Mouse (Mus musculus) lung, adult 2 months (tissue): ENCODE results near the gene Epdr1. TPM values are rescaled to one million over a fixed set of nuclear protein-coding genes. Genes with fewer than 3 reads are reported as not detected.

Experiments used
- DNase-seq: peaks from one replicate; pipeline ENCODE4 v3.0.0; 2022
- H3K4me1 ChIP-seq: fragments of 200-500 bp; 2 replicates; pipeline ENCODE4 v1.6.1; 2011; ENCODE audit warnings: low read length; ENCODE audit not compliant: control insufficient read depth, insufficient read depth
- H3K4me3 ChIP-seq: fragments of 200-500 bp; replicated peaks from 2 replicates; pipeline ENCODE3; 2011; ENCODE audit warnings: low read depth, mild to moderate bottlenecking, control low read depth, low read length; ENCODE audit errors: extremely low read depth
- CTCF ChIP-seq: fragments of 200-500 bp; IDR thresholded peaks from 2 replicates; pipeline ENCODE4 v1.5.1; 2011; ENCODE audit warnings: mild to moderate bottlenecking, low read length, control low read depth; ENCODE audit not compliant: insufficient read depth
- POLR2A ChIP-seq: fragments of 200-500 bp; IDR thresholded peaks from 2 replicates; pipeline ENCODE4 v1.6.1; 2011; ENCODE audit warnings: low read depth, mild to moderate bottlenecking, control low read depth, low read length, borderline replicate concordance; ENCODE audit errors: extremely low read depth
- WGBS: fragments of 180-500 bp; shearing (Covaris S2); methylation state at CpG from one replicate; pipeline ENCODE4 v1.1.7; 2018; 5-methylcytosine and 5-hydroxymethylcytosine counted together
- polyA plus RNA-seq: library from polyadenylated mRNA; depleted of rRNA; stranded (reverse); fragments of >200 nt; gene quantifications from 2 replicates; pipeline ENCODE4 v1.2.3, GENCODE M21; 2012; rRNA removed

The Epdr1 gene
- 19.6 and 21.6 TPM in 2 replicates for polyA plus RNA-seq

- peak; percentile 53; the same call in 1 of the 2 replicates for TF ChIP-seq CTCF
- TF ChIP-seq POLR2A = no peak
- Histone ChIP-seq H3K4me1 (peaks cover 4% of the 10 kb centered on the region), H3K4me3 (peak within 1 kb of the TSS; percentile 71)
- peak; percentile 29 for DNase-seq
- under 1% methylated on average over 46 of the region's 46 CpGs for WGBS
Measured at GRCm38 (mm10) chr13:19619216-19619927, at the start of gene Epdr1. Gene Epdr1, minus strand, starts transcription at chr13:19619927.

GRCm38 (mm10) chr13:19668355-19669140, 48.8 kb upstream of the Epdr1 start:
- Histone ChIP-seq H3K4me1 (no peaks in the 10 kb centered on the region), H3K4me3 (no peak overlapping the region)
- TF ChIP-seq POLR2A (no peak), CTCF (no peak)
- DNase-seq = no peak
- 81% methylated on average over 4 of the region's 4 CpGs for WGBS

DNA sequence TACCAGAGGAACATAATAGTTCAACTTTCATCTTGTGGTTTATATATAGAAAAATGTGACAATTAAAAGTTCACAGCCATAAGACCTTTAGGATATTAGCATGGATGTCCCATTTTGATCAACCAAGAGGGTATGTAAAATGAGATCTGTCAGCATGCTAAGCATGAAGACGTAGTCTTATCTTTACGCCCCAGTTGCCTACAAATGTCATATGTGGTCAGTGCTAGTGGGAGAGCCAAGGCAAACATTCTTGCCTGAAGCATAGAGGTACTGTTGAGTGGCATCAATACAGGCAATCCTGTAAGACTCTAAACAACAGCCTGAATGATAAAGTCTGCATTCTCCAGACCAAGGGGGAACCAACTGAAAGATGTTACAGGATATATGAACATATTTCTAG, 32.7 kb upstream of the Epdr1 start:
- no peak for DNase-seq
- TF ChIP-seq CTCF (no peak), POLR2A (no peak)
- Histone ChIP-seq H3K4me3 (no peak overlapping the region), H3K4me1 (no peaks in the 10 kb centered on the region)
- 87% methylated on average over 2 of the region's 2 CpGs for WGBS

DNA sequence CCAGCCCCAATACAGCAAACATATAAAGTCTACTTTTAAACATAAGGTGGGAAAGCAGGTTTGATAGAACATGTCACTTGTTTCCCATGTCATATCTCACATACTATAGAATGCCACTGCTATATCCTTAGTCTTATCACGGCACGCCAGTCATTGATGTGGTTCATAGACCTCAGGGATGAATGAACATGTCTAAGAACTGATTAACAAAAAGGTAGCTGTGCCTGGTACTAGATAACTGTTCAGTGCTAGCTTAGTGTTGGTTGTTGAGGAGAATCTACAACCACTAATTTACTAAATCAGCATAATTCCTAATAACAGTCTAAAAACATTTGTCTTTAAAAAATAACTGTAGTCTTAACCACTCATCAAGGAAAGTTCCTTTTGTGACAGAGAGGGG, 30.1 kb upstream of the Epdr1 start:
- DNase-seq = no peak
- WGBS = 93% methylated on average over 2 of the region's 2 CpGs
- Histone ChIP-seq H3K4me1 (no peaks in the 10 kb centered on the region), H3K4me3 (no peak overlapping the region)
- TF ChIP-seq CTCF (no peak), POLR2A (no peak)

- WGBS = 71% methylated on average over 2 of the region's 2 CpGs
- TF ChIP-seq POLR2A = no peak
- TF ChIP-seq CTCF = no peak
- DNase-seq = no peak
- Histone ChIP-seq H3K4me1 (no peaks in the 10 kb centered on the region), H3K4me3 (no peak overlapping the region)
Measured at GRCm38 (mm10) chr13:19644225-19644624, 24.5 kb upstream of the Epdr1 start.

GRCm38 (mm10) chr13:19643519-19643918, 23.8 kb upstream of the Epdr1 start:
- WGBS = 47% methylated on average over 1 of the region's 1 CpGs
- DNase-seq = no peak
- TF ChIP-seq POLR2A = no peak
- no peak for TF ChIP-seq CTCF

DNA sequence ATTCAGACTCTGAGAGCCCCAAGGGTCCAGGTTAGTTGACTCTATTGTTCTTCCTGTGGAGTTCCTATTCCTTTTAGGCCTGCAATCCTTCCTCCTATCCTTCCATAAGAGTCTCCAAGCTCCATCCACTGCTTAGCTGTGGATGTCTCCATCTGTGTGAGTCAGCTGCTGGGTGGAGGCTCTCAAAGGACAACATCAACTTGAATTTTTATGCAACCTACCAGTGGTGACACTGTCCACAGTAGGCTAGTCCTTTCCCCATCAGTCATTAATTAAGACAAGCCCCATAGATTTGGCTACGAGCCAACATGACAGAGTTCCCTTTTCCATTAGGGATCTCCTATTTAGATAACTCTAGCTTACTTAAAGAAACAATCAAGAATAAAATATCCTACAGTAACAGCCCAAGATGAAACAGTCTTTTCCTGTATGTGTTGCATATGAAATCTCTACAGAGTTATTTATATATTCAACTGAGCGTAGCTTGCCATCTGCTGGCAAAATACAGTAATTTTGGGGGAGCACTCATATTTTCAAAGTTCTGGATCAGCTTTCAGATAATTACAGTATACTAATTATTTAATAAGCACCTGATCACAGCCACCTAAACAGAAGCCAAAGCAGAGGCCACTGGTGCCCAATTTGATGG, 20.6 kb upstream of the Epdr1 start:
- TF ChIP-seq POLR2A (no peak), CTCF (no peak)
- WGBS = 49% methylated on average over 2 of the region's 2 CpGs
- H3K4me1 ChIP-seq = no peaks in the 10 kb centered on the region
- no peak overlapping the region for H3K4me3 ChIP-seq
- no peak for DNase-seq

More at GRCm38 (mm10) chr13:19643519-19643918, 23.8 kb upstream of the Epdr1 start:
- H3K4me1 ChIP-seq = no peaks in the 10 kb centered on the region
- H3K4me3 ChIP-seq = no peak overlapping the region

- no peak overlapping the region for H3K4me3 ChIP-seq
- no peaks in the 10 kb centered on the region for H3K4me1 ChIP-seq
- no peak for TF ChIP-seq POLR2A
- no peak; the same call in 1 of the 2 replicates for TF ChIP-seq CTCF
- DNase-seq = no peak
- 59% methylated on average over 4 of the region's 4 CpGs for WGBS
Measured at GRCm38 (mm10) chr13:19636131-19636530, 16.4 kb upstream of the Epdr1 start.

GRCm38 (mm10) chr13:19630768-19631709, 11.3 kb upstream of the Epdr1 start:
- TF ChIP-seq CTCF (no peak), POLR2A (no peak)
- no peak for DNase-seq

More at GRCm38 (mm10) chr13:19630768-19631709, 11.3 kb upstream of the Epdr1 start:
- Histone ChIP-seq H3K4me1 (no peaks in the 10 kb centered on the region), H3K4me3 (no peak overlapping the region)
- WGBS = 93% methylated on average over 5 of the region's 5 CpGs
